Mouse (Mus musculus): ENCODE results near the gene B830017H08Rik. TPM values are rescaled to one million over a fixed set of nuclear protein-coding genes. Genes with fewer than 3 reads are reported as not detected.
A peak's percentile ranks its signal among the peaks of the same experiment; 100 is the strongest.

Gene B830017H08Rik
- total RNA-seq (2021): not detected
- long read RNA-seq, experiment 1: 0 reads
- long read RNA-seq, experiment 2: 0 reads

DNA sequence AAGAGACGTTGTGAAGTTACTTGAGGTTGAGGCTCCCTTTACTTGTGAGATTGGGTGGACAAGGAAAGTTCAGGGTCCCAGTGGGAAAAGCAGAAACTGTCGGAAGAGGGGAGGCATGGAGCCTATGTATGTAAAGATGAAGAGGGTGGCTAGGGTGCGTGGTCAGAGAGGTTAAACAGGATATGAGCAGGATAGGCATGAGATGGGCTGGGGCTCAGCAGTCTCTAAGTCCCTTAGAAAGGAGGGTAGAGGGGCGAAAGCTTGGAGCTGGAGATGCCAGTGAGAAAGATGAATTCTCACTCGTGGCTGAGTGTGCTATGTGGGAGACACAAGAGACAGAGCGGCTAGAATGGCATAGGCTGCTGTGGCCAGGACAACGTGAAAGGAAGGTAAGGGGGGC, at the start of gene B830017H08Rik:
TSS of gene B830017H08Rik (plus strand) at position 301 of the 400 bp plus-strand sequence.
- no peak for DNase-seq (ENCODE audit: low spot score)

DNA sequence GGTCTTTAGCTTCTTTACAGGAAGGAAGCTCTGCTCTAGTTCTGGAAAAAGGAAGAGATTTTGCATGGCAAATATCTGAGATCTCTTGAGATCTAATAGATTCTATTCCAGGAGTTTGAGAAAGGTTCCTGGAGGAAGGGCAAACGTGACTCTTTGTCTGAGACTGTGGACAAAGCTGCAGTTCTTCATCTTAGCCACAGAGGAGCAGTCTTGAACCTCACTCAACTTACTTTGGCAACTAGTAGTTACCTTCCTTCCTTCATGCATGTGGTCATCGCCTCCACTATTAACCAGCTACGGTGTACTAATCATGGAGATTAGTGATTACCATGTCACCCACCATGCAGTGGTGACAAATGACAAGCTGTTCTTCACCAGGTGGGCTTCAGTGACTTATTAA, 47.6 kb upstream of the B830017H08Rik start:
- no peak for DNase-seq (ENCODE audit: low spot score)

DNA sequence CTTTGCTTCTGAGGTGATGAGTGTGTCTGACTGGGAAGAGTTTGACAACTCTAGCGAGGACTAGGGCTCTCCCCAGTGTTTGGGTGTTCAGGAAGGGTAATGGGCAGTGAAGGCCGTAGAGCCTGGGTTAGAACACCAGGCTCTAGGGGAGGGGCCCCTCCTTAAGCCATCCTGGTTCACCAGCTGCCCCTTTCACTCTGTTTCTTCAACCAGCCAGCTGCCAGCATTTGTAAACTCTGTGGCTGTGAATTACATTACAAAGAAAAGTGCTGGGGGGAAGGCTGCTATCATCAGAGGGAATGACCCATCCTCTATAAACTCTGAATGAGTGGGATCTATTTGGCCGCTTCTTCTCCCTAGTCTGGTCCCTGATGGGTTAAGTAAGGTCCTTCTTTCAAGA, 40.2 kb upstream of the B830017H08Rik start:
- DNase-seq (ENCODE audit: low spot score): no peak

DNA sequence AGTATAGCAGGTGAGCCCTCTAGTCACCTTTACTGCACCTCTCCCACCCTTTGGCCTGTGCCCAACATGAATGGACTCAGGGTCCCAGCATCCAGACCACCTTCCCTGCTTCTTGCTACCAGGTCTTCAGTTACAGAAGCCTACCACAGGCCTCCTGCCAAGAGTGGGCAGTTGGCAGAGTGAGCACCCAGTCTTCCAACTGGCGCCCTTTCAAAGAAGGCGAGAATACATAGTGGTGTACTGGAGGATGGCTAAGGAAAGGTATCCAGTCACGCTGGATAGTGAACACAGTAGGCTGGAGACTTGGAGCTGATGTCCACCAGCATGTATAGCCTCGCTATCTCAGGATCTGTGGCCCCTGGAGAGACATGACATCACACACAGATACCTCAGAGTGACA, 38.9 kb upstream of the B830017H08Rik start:
- no peak for DNase-seq (ENCODE audit: low spot score)

DNA sequence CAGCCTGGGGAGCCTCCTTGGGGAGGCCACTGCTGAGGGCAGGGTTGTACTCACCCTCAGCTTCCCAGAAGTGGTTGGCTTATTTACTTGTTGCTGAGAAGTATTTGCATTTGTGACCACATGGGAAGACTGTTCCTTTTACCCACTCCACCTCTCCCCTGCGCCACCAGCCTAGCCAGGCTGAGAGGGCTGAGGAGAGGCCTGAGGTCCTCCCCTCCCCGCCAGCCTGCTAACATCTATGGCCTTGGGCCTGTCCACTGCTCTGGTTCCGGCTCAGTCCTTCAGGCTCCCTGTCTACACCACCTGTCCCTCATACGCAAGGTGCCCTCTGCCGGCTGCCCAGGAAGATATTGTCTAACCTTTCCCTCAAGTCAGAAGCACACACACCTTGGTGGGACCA, 37.3 kb upstream of the B830017H08Rik start:
- DNase-seq (ENCODE audit: low spot score): no peak

DNA sequence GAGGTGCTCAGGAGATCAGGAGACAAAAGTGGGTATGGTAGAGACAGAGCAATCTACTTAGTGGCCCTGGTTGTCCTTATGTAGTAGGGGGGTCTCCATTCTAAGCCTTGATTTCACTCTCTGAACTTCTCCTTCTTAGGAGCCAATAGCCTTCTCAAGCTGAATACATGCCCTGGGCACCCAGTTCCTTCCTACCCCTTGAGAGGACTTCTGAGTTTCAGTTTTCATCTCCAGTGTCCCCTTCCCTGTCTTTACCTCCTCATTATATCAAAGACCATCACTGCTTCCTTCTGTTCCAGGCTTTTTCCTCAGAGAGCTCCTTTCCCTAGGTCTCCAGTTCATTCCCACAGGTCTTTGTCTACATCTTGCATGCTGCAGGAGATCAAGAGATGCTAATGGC, 36.4 kb upstream of the B830017H08Rik start:
- no peak for DNase-seq (ENCODE audit: low spot score)

DNA sequence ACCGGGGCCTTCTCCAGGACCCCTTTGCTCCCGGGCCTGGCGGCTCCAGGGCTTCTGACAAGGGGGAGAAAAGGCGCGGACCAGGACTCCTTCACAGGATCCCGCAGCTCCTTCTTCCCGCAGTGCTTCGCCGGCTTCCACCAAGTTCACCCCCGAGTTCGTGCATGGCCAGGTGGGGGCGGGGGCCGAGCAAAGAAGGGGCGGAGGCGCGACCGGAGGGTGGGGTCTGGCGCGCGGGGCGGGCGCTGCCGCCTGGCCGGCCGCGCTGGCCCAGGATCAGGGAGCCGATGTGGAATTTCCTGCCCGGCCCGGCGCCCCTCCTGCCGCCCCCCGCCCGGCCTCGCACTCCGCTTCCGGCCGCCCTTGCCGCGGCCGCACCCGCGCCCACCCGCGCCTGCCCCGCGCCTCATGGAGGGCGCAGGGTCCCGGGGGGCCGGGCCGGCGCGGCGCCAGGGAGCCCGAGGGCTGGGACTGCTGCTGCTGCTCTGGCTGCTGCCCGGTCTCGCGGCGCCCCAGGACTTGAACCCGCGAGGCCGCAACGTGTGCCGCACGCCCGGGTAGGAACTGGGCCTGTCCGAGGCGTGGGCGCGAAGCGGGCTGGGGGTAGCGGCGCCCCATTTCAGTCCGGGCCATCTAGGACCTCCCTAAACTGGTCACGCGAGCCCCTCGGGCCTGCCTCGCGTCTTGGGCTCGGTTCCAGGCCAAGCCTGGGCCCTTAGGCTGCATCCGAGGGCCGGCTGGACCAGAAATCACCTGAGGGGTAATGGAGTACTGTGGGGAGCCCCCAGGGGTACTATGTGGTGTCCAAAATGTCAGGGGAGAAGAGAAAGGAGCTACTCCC, 35.7 kb upstream of the B830017H08Rik start, which contains the start of gene Scarf2:
TSS of gene Scarf2 (plus strand) at position 312 of the 841 bp plus-strand sequence.
- peak; percentile 39 for DNase-seq (ENCODE audit: low spot score)

DNA sequence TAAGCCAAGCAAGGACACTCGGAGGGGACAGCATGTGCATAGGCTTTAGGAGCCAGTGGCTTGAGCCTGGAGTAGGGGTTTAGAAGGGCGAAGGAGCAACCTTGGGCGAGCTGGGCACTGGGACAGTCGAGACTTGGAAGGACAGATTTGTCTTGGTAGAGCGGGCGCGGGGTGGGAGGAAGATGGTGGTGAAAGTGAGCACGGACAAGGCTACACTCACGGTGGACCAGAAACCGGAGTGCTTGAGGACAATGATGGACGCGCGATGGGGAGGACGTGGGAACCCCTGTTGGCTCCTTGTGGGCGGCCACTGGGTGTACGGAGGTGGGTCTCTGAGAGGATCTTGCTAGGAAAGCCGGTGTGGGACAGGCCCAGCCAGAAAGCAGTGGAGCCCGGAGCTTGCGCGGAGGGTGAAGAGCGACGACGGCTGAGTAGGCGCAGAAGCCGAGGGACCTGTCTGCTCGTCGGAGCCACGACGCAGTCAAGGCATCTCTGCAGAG, 35.1 kb upstream of the B830017H08Rik start:
- DNase-seq (ENCODE audit: low spot score): no peak

DNA sequence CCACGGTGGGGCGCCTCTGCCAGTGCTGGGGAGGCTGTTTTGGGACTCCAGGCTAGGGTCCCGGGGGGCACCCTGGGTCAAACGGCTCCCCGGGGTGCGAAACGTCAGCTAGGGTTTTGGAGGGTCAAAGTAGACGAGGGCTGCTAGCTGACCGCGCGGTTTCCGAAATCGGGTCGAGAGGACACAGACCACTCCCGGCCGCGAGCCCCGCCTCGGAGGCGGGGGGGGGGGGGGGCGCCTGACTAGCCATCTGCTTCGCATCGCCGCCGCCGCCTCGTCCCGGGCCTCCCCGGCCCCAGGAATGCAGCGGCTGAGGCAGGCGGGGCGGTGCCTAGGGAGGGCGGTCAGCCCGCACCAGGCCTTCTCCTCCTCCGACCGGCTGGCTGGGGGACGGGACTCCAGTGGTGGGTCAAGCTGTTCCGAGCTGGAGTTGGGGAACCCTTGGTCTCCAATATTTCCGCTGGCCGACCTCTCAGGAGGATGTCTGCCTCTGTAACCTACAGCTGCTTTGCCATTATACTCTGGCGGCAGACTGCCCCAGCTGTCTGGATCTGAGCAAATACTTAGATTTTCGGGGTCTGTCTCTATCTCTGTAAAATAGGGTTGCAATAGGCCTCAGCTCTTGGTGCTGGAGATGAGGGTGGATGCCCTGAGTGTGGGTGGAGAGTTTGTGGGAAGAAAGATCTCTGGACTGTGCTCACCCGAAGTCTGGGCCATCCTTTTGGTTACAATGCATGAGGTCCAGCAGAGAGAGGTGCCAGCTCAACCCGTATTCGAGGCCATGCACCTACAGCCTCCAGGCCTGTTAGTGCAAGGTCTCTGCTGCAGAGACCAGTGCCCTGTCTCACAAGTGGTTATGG, 34.4 kb upstream of the B830017H08Rik start:
- DNase-seq (ENCODE audit: low spot score): peak; percentile 60

DNA sequence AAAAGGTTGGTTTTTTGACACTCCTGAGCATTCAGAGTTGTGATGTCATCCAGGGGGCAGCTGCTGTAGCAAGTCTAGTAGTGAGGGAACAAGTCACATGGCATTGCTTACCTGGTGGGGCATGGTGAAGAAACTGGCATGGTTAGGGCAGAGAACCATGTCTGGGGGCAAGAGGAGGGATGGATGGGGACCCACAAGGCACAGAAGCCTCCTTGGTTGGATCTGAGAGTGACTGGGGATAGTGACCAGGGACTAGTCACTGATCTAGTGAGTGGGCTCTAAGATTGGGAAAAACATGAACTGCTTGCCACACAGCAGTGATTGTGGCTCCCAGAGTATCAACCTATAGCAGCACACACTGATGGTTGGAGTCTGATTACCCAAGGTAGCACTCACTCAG, 33.3 kb upstream of the B830017H08Rik start:
- DNase-seq (ENCODE audit: low spot score): no peak

DNA sequence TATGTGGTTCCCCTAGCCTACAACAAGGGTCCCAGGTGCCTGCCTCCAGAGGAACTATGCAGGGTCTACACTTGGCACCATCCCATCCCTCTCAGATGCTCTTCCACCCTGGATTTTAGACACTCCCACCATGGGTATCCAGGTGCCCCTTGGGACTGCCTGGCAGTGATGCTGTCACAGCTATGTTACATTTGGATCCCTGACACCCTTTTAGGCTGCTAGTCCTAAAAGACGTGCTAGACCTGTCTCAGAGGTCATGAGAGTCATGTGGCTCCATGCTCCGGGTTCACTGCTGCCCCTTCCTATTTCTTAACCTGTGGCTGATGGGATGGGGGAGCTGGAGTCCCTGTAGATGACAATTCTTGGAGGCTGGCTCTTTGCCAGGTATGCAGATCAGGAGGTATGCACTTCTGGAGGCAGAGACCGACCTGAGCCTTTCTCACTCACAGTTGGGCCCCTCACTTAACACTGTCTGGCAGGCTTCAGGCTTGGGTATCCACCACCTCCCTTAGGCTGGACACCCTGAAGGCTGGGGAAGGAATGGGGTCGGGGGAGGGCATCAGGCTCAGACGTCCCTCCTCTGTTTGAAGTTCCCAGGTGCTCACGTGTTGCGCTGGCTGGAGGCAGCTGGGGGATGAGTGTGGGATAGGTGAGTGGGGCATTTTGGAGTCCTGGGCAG, 31.0 kb upstream of the B830017H08Rik start:
- no peak for DNase-seq (ENCODE audit: low spot score)

DNA sequence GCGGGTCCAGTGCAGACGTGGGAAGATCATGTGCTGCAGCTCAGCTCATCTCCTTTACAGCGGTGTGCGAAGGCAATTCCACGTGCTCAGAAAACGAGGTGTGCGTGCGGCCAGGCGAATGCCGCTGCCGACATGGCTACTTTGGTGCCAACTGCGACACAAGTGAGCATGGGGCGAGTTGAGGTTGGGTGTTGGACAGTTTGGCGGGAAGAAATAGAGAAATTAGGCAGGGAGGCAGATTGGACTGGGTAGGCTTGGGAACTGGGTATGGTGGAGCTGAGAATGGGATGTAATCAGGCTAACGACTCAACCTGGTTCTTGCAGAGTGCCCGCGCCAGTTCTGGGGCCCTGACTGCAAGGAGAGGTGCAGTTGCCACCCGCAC, 30.5 kb upstream of the B830017H08Rik start:
- no peak for DNase-seq (ENCODE audit: low spot score)

DNA sequence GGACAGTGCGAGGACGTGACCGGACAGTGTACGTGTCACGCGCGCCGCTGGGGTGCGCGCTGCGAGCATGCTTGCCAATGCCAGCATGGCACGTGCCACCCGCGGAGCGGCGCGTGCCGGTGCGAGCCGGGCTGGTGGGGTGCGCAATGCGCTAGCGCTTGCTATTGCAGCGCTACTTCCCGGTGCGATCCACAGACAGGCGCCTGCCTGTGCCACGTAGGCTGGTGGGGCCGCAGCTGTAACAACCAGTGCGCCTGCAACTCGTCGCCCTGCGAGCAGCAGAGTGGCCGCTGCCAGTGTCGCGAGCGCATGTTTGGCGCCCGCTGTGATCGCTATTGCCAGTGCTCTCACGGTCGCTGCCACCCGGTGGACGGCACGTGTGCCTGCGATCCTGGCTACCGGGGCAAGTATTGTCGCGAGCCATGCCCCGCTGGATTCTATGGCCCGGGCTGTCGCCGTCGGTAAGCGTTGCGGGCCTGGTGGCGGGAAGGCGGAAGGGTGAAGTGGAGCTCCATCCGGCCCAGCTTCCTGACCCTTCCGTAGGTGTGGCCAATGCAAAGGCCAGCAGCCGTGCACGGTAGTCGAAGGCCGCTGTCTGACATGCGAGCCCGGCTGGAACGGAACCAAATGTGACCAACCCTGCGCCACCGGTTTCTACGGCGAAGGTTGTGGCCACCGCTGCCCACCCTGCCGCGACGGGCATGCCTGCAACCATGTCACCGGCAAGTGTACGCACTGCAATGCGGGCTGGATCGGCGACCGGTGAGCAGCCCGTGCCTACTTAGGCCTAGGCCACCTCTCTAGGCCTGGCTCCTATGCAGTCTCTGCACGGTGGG, 29.9 kb upstream of the B830017H08Rik start:
- no peak for DNase-seq (ENCODE audit: low spot score)

DNA sequence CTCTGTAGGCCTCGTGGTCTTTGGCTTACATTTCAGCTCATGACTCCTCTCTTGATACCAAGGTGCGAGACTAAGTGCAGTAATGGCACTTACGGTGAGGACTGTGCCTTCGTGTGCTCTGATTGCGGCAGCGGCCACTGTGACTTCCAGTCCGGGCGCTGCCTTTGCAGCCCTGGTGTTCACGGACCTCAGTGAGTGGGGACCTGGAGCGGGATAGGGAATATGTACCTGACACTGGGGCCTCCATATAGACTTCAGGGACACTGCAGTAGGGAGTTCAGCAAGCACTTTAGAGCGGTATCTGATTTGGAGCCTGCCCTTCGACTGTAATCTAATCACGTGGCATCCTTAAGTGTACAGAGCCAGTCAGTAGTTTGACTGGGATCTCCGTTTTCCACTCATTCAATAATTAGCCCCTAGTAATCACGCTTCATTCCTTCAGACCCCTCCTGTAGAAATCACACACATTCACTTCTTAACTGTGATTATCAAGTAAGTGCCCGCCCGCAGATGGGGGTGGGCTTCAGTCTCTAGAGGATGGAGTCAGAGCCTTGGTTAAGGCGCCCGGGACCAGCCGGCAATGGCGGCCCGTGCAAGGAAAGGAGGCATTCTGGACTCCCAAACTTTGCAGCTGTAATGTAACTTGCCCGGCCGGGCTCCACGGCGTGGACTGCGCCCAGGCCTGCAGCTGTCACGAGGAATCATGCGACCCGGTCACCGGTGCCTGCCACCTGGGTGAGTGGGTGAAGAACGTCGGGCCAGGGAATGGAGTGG, 29.1 kb upstream of the B830017H08Rik start:
- DNase-seq (ENCODE audit: low spot score): no peak

DNA sequence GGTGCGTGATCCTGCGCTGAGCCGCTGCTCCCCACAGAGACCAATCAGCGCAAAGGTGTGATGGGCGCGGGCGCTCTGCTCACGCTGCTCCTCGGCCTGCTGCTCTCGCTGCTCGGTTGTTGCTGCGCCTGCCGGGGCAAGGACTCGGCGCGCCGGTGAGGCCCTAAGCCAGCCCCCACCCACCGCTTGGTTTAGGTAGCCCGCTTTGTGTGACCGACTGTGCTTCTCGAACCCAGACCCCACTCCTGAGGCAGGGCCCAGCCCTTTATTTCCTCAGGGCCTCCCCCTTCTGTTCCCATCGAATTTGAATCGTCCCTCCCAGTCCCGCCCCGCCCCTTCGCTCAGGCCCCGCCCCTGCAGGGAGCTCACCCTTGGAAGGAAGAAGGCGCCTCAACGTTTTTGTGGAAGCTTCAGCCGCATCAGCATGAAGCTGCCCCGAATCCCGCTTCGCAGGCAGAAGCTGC, 28.4 kb upstream of the B830017H08Rik start:
- no peak for DNase-seq (ENCODE audit: low spot score)

DNA sequence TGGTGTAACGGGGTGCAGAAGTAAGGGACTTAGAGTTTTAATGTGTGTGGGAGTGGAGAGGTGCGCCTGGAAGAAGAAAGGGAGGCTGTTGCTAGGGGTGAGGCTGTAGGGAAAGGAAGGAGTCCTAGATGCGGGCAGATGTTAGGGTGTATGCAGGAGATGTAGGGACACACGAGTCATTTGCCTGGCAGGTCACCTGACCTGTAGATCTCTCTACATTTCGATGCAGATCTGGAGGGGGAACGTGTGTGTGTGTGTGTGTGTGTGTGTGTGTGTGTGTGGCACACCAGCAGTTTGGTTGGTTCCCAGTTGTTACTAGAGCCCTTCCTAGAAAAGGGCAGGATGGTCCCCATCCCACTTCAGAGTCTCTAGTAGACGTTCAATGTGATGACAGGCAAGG, 27.9 kb upstream of the B830017H08Rik start:
- DNase-seq (ENCODE audit: low spot score): no peak

DNA sequence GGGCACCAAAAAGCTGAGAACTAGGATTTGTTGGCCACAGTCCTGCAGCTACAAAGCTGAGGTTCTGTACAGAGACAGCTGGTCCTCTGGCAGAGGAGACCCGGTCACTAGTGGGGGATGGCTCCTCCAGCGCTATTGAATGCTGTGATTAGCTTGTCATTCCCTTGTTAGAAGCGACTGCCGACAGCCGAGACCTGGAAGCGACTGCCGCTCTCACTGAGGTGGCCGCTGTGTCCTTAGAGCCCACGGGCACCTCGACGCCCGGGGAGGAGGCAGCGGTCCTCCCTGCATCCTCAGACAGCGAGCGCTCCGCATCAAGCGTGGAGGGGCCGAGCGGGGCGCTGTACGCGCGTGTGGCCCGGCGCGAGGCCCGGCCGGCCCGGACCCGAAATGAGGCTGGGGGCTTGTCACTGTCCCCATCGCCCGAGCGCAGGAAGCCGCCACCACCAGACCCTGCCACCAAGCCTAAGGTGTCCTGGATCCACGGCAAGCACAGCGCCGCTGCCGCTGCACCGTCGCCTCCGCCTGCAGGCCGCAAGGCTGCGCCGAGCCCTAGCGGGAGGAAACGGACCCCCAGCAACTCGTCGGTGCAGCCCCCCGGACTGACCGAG, 26.2 kb upstream of the B830017H08Rik start:
- DNase-seq (ENCODE audit: low spot score): no peak

DNA sequence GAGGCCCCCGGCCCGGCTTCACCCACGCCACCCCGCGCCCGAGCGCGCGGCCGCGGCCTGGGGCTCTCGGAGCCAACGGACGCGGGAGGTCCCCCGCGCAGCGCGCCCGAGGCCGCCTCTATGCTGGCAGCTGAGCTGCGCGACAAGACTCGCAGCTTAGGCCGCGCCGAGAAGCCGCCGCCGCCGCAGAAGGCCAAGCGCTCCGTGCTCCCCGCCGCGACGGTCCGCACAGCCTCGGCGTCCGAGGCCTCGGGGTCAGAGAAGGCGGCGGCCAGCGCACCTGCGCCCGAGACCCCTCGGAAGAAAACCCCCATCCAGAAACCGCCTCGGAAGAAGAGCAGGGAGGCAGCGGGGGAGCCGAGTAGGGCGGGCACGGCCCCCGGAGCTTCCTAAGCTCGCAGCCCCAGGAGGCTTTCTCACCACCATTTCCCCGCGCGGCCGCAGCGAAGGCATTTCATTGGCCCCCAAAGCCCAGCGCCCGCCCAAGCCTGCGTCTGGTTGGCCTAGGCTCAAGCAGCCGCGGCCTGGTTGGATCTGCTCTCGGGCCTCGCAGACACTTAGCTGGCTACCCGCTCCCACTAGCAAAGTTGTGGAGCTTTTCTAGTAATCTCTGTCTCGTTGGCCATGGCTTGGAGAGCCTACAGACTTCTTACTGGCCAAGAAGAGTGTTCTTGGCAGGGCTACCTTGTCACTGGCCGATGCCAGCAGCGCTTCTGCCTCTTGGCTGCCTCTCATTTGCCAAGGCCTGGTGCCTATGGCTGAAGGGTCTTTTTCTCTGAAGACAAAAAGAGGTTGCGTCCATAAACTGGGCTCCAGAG, 25.5 kb upstream of the B830017H08Rik start:
- DNase-seq (ENCODE audit: low spot score): peak; percentile 89

Measured in gastrocnemius, adult 18-20 months (tissue).